Mouse (Mus musculus): ENCODE results near the gene Mrpl12.

Gene Mrpl12

GRCm38 (mm10) chr11:120484265-120484981 lies at the start of gene Mrpl12:
TSS of gene Mrpl12 (plus strand) at chr11:120484613.
- DNase-seq: peak; percentile 84

- peak; percentile 89 for DNase-seq
Measured at GRCm38 (mm10) chr11:120437152-120437856, 47.1 kb upstream of the Mrpl12 start, which contains the start of gene Nploc4. TSS of gene Nploc4 (minus strand) at chr11:120437708.

GRCm38 (mm10) chr11:120437857-120438385 lies 46.5 kb upstream of the Mrpl12 start:
- no peak for DNase-seq

- no peak for DNase-seq
Measured at GRCm38 (mm10) chr11:120442344-120442743, 42.1 kb upstream of the Mrpl12 start, which contains the start of gene Tspan10. TSS of gene Tspan10 (plus strand) at chr11:120442644.

- no peak for DNase-seq
Measured at GRCm38 (mm10) chr11:120442765-120443280, 41.6 kb upstream of the Mrpl12 start.

- DNase-seq: no peak
Measured at GRCm38 (mm10) chr11:120444106-120444505, 40.3 kb upstream of the Mrpl12 start.

- DNase-seq: no peak
Measured at GRCm38 (mm10) chr11:120445475-120445874, 38.9 kb upstream of the Mrpl12 start.

- no peak for DNase-seq
Measured at GRCm38 (mm10) chr11:120447179-120447578, 37.2 kb upstream of the Mrpl12 start.

- DNase-seq: no peak
Measured at GRCm38 (mm10) chr11:120452246-120452645, 32.2 kb upstream of the Mrpl12 start.

- no peak for DNase-seq
Measured at GRCm38 (mm10) chr11:120453306-120453705, 31.1 kb upstream of the Mrpl12 start, which contains the start of gene Pde6g. TSS of gene Pde6g (minus strand) at chr11:120453500.

GRCm38 (mm10) chr11:120454965-120455364 lies 29.4 kb upstream of the Mrpl12 start:
- no peak for DNase-seq

- DNase-seq: no peak
Measured at GRCm38 (mm10) chr11:120455413-120455812, 29.0 kb upstream of the Mrpl12 start.

GRCm38 (mm10) chr11:120457370-120457769 lies 27.0 kb upstream of the Mrpl12 start:
- no peak for DNase-seq

GRCm38 (mm10) chr11:120457772-120458751 lies 26.4 kb upstream of the Mrpl12 start, which contains the start of the genes Oxld1 and Ccdc137:
TSS of gene Oxld1 (minus strand) at chr11:120458068.
TSS of gene Ccdc137 (plus strand) at chr11:120458115.
- peak; percentile 71 for DNase-seq

- no peak for DNase-seq
Measured at GRCm38 (mm10) chr11:120458847-120459597, 25.4 kb upstream of the Mrpl12 start.

GRCm38 (mm10) chr11:120463536-120463935 lies 20.9 kb upstream of the Mrpl12 start:
- no peak for DNase-seq

GRCm38 (mm10) chr11:120464365-120464764 lies 20.0 kb upstream of the Mrpl12 start:
- no peak for DNase-seq

- DNase-seq: no peak
Measured at GRCm38 (mm10) chr11:120465521-120465920, 18.9 kb upstream of the Mrpl12 start.

- DNase-seq: peak; percentile 88
Measured at GRCm38 (mm10) chr11:120467051-120467735, 17.2 kb upstream of the Mrpl12 start, which contains the start of gene Arl16. TSS of gene Arl16 (minus strand) at chr11:120467607.

- no peak for DNase-seq
Measured at GRCm38 (mm10) chr11:120467736-120468092, 16.7 kb upstream of the Mrpl12 start.

GRCm38 (mm10) chr11:120472052-120472451 lies 12.4 kb upstream of the Mrpl12 start:
- no peak for DNase-seq

Measured in cerebellum, adult 8-10 months (tissue).